Mouse (Mus musculus) fat pad, adult 2 months (tissue): ENCODE measurements around the gene Gm17606.
A peak's percentile ranks its signal among the peaks of the same experiment; 100 is the strongest.

Source experiments
- DNase-seq: peaks from one replicate; pipeline ENCODE4 v3.0.0-alpha.2; 2011; ENCODE audit warnings: low read depth, low spot score; ENCODE audit errors: extremely low read depth

Gene Gm17606

DNA sequence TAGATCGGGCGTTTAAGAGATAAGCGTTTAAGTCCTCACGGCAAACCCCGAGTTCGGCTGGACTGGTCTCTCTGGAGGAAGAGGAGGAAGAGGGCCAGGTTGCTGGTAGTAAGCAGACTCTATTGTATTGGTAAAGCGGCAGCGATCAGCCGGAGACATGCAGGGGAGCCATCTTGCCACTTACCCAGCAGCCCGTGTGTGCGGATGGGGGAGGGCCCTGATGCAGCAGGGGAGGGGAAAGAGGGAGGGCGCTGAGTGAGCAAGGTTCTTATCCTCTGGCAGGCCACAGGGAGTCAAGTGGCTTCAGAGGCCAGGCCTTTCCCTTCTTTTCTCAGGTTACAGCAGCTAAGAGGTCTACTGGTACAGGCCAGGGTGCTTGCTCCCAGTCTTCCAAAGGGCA is 12.7 kb downstream of the Gm17606 start:
- DNase-seq: no peak

DNA sequence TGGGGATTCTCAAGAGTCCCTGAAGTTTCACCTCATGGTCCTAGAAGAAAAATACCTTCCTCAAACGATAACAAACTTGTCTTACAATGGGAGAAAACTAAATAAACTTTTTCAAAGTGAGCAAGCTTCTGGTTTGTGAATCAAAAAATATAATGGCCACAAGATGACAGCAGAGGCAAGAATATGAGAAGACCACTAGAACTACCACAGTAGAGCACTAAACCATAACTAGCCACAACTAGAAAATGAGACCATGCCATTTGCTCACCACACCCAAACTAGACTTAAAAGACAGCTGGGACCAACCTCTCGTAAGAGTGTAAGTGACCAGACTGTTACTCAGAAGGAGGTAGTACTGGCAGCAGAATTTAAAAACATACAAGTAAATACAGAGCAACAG is 19.3 kb downstream of the Gm17606 start:
- DNase-seq: no peak

DNA sequence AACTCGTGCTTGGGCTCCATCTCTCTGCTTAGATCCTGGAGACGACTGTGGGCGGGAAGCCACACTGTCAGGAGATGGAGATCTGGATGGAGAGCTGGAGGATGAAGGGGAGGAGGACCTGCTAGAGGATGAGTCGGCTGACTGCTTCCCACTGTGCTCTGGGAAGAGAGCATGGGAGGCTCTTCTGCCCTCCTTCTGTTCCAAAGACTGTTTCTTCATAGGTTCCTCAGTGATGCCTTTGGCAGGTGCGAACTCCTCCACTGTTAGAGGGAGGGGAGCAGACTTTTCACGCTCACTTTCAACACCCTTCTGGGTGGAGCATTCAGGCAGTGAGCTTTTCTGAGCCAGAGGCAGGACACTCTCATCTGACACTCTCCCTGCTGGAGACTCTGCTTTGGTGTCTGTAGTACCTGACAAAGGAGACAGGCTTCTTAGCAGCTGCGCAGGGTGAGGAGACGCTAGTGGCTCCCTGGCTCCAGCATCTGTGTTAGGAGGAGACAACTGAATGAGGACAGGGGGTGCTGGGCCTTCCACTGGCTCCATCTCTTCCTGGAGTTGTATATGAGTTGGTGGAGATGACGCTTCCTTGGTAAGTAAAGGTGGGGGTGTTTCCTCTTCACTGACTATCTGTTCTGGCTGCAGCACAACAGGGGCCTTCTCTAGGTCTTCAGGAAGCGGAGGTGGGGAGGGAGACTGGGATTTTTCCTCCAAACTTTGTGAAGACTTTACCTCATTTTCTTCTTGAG is 23.9 kb downstream of the Gm17606 start:
- DNase-seq: no peak

DNA sequence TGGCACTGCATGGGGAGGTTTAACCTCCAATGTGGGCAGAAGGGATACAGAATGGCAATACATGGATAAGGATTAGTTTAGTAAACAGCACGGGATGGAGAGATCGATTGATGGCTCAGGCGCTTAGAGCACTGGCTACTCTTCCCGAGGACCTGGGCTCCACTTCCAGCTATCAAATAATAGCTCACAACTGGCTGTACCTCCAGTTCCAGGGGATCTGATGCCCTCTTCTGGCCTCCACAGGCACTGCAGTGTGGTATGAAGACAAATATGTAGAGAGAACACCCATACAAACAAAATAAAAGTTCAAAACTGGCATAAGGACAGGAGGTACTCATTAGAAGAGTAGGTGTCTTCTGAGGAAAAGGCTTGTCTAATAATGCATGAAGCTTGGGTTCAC is 28.6 kb downstream of the Gm17606 start:
- no peak for DNase-seq

DNA sequence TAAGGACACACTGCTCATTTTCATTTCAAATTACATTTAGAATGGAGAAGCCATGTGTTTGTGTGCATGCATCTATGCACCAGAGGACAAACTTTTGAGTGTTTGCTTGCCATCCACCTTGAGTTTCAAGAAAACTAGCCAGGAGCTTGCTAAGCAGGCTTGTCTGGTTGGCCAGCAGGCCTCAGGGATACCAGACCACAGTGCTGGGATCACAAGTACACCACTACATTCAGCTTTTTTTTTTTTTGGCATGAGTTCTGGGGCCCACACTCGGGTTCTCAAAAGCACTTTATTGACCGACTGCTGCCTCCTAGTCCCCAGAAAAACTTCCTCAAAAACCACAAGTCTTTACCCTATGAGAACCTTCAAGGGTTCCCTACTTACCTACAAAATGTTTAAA is 33.6 kb downstream of the Gm17606 start:
- no peak for DNase-seq

DNA sequence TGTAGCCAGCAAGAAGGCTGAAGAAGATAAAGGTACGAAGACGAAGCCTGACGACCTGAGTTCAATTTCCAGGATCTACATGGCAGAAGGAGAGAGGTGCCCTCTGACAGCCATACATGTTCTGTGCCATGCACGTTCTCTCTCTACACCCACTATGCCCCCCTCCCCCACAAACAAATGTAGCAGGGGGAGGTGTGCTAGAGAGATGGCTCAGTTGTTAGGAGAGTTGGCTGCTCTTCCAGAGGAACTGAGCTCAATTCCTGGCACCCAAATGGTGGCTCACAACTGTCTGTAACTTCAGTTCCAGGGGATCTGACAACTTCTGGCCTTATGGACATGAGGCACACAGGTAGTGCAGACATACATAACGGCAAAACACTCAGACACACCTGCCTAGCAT is 35.5 kb downstream of the Gm17606 start:
- DNase-seq: no peak

DNA sequence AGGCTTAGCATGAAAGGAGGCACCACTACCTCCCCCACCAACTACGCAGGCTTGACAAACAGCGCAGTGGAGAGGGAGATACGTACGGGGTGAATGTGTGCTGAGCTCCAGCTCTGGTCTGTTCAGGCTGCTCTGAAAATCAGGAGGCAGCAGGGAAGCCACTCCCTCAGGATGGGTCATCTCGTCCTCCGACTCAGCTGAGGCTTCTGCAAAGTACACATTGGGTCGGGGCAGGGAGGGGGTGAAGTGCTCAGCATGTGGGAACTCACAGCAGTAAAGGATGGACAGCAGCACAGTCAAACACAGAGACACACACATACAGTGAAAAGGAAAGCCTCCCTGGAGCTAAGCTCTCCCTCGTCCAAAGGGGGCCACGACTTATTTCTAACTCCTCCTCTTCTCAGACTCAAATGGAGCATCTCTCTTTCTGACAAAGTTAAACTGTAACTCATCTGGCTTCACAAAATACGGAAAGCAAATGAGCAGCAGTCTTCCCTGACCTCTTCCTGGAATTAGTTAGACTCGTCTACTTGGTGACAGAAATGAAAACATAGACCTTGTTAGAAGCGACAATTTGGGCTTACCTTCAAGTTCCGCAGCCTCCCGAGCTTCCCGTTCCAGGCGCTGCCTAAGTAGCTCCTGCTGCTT is 38.0 kb downstream of the Gm17606 start:
- no peak for DNase-seq

DNA sequence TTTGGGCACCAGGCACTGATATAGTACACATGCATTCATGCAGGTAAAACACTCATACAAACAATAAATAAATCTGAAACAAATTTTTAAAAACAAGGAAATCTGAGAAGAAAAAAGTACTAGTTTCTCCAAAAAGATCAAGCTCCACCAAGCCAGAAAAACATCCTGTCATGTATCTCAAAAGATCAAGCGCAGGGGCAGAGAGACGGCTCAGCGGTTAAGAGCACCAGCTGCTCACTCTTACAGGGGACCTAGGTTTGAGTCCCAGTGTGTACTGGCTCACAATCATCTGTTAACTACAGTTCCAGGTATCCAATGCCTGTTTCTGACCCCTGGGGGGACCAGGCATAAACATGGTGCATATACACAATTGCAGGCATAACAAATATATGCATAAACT is 41.6 kb downstream of the Gm17606 start:
- DNase-seq: no peak

DNA sequence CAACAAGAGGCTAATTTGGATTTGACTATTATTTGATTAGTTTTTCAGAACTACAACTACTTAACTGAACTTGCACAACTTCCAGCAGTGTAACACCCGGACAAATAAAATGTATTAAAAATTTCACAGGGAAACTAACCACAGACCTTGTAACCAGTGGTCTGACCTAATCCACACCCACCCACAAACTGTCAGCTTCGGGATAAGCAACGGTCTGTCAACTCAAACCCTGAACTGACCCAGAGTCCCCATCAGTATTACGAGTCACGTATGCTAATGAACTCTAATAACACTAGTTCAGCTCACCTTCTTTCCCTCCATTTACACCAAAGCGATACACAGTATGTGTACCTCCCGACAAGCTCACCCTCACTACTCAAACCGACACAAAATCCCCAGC is 44.7 kb downstream of the Gm17606 start:
- DNase-seq: no peak

DNA sequence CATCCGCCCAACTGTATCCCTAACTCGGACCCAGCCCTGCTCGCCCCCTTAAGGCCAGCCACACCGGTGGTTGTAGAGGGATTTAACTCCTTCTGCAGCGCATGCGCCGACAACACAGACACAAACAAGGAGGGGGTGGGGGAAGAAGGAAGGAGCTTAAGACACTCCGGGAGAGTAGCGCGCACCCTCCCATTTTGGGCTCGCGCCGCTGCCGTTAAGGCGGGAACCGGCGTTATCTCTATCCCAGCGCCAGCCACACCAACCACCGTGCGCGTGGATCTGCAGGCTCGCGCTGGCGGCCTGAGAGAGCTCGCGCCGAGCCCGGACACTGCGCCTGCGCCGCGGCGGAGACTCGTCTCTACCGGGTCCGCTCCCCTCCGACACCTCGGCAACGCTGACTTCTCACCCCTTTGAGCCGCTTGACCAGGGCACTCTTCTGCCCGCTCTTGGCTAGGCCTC is 45.3 kb downstream of the Gm17606 start, which contains the start of gene 1700123O20Rik:
Gene 1700123O20Rik, plus strand, starts transcription at position 154 of the 459 bp plus-strand sequence.
- DNase-seq: no peak

DNA sequence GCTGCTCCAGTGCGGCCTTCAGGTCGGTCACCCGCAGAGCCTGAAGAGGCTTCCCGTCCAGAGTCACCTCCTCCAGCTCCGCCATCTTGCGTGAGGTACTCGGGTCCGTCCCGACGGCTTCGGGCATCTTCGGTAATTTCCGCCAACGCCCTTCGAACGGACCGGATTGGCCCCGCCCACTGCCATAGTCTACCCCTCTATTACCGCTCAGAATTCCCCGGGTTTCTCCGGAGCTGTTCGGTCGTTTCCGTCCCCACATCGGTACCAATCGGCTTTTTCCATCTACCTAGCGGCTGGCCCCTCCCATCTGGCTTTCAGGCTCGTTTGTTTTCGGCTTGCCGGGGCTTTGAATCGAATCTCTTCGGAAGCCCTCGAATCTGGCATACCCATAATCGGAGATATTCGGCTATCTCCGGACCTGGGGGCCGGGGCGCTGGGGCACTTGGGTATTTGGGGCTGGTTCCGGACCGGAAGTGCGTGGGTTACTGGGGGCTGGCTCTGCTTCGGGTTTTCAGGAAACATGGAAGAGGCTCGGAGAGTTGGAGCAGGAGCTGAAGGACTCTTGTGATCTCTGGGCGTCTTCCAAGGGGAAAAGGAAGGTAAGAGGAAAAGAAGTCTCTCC is 45.9 kb downstream of the Gm17606 start, which contains the start of gene Acin1:
Gene Acin1, minus strand, starts transcription at position 410 of the 622 bp plus-strand sequence.
- DNase-seq: peak; percentile 82

DNA sequence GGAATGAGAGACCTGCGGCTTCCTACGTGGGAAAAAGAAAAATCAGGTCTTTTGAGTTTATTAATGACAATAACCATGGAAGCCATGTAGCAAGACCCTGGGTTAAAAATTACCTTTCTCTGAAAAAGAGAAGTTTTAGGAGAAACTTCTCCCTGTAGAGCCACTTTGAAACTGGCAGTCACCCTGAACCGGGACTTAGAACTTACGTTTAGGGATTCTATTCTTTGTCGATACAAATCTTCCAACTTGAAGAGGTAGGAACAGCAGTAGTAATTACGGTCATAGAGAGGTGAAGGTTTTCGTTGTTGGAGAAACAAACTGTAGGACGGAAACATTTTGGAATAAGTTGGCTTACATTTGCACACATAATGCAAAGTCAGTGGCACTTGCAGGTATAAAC is 46.5 kb downstream of the Gm17606 start:
- no peak for DNase-seq

DNA sequence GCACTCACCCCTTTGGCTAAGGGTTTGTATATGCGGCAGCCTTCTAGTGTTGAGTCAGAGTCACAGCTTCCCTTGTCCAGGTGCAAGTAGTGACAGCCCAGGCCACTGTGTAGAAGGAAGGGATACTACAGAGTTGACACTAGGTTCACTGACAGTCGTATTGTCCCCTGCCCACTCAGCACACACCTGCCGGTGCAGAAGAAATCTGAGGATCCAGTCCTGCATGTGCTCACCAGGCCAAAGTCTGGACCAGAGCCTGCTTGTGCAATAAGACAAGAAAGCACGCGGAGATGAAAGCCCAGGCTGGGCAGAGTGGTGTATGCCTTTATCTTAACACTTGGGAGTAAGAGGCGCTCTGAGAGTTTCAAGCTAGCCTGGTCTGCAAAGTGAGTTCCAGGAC is 54.3 kb downstream of the Gm17606 start:
- no peak for DNase-seq

DNA sequence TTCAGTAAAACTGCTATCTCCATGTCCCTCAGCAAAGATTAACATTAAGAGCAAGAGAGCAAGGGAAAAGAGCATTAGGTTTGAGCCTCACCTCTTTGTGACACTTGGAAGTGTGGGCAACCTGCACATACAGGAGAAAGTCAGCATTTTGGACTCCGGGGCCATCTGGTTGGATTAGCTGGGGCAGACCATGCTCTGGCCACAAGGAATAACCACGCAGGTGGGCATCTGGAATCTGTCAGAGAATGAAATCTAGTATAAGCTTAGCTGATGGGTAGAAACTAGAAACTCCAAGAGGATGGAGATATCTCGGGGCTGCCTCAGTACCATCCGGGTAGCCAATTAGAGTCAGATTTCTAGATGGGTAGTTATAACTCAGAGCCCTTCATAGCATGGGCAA is 56.0 kb downstream of the Gm17606 start:
- no peak for DNase-seq
